Mouse (Mus musculus) liver, embryonic 14.5 days (tissue): ENCODE measurements at regions not wholly inside any gene's neighbourhood (a gene's known extent, or its start where the extent isn't known, plus 50 kb on each side); places are given as distances from the start of the nearest gene placed in this dataset.

Experiments
- CTCF ChIP-seq: IDR thresholded peaks from 2 replicates; pipeline ENCODE4 v1.5.1; 2016; ENCODE audit warnings: antibody characterized with exemption, low read depth, control low read depth
- EP300 ChIP-seq: IDR thresholded peaks from 2 replicates; pipeline ENCODE4 v1.6.1; 2016; ENCODE audit warnings: antibody characterized with exemption, low read depth

DNA sequence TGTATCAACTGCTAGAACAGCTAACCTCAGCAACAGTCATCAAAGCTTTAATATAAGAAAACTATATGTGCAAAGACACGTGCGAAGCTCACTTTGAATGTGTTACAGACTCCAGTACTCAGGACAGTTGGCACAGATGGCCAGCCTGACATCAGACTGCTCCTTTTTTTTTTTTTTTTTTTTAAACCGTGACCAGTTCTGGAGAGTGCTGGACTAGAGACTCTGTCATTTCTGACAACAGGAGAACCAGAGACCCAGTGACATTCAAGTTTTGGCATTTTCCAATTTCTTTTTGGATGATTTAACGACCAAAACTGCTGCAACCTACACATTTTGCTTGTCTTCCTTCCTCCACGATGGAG lies 371.5 kb upstream of the Nr5a2 start:
- no peak for TF ChIP-seq EP300
- TF ChIP-seq CTCF = no peak
